Mouse (Mus musculus): ENCODE results near the gene Dnaaf1.

Dnaaf1 gene

GRCm38 (mm10) chr8:119574437-119575365 lies at the start of gene Dnaaf1, which contains the start of gene Hsdl1:
Dnaaf1 (plus strand) TSS chr8:119575235.
Hsdl1 (minus strand) TSS chr8:119575183.
- peak; percentile 92 for DNase-seq (ENCODE audit: low spot score)

DNA sequence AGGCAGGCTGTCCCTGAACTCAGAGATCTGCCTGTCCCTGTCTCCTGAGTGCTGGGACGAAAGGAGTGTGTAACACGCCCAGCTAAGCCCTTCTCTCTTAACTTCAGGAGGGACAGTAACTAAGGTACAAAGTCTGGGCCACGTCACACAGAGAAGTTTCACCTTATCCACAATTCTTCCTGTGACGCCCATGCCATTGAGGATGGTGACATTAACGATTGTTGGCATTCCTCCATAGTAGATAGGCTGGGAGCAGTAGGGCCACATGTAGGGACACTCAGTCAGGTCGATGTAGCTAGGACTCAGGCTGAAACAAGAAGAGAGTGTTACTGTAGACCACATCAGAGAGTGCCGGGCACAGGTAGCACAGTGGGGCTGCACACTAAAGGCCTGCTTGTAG lies 46.3 kb upstream of the Dnaaf1 start:
- no peak for DNase-seq (ENCODE audit: low spot score)

- no peak for DNase-seq (ENCODE audit: low spot score)
Observed at GRCm38 (mm10) chr8:119530937-119531336, 44.1 kb upstream of the Dnaaf1 start.

GRCm38 (mm10) chr8:119531397-119531796 lies 43.6 kb upstream of the Dnaaf1 start:
- no peak for DNase-seq (ENCODE audit: low spot score)

GRCm38 (mm10) chr8:119531973-119532372 lies 43.1 kb upstream of the Dnaaf1 start:
- no peak for DNase-seq (ENCODE audit: low spot score)

GRCm38 (mm10) chr8:119544606-119545005 lies 30.4 kb upstream of the Dnaaf1 start:
- no peak for DNase-seq (ENCODE audit: low spot score)

- DNase-seq (ENCODE audit: low spot score): no peak
Observed at GRCm38 (mm10) chr8:119545180-119545579, 29.9 kb upstream of the Dnaaf1 start.

- peak; percentile 7 for DNase-seq (ENCODE audit: low spot score)
Observed at GRCm38 (mm10) chr8:119545791-119546190, 29.2 kb upstream of the Dnaaf1 start.

DNA sequence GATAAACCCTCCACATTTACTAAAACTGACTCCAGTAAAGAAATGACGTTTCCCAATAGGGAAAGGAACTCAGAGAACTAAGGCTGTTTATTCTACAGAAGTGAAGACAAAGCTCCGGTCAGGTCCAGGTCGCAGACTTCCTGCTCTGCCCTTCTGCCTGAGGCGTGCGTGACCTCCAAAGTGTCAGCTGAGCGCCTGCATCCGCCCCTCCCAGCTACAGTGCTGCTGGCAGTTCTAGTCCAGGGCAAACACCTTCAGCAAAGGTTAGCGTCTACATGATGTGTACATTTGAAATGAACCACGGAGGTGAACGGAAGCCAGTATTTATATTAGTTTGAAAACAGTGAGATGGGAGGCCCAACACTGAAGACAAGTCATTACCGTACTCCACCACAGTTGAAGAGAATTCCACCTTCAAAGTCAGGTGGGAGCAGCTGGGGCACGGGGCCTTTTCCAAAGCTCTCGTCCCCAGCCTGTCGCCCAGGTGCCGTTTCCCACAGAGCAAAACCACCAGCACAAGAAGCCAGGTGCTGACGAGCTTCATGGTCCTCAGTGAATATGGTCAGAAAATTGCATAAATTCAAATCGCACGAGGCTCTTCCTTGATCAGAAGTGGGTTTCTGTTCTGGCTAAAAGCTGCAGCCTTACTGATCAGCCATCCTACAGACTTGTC lies 27.9 kb upstream of the Dnaaf1 start:
- DNase-seq (ENCODE audit: low spot score): peak; percentile 15

GRCm38 (mm10) chr8:119548560-119549113 lies 26.4 kb upstream of the Dnaaf1 start:
- DNase-seq (ENCODE audit: low spot score): no peak

DNA sequence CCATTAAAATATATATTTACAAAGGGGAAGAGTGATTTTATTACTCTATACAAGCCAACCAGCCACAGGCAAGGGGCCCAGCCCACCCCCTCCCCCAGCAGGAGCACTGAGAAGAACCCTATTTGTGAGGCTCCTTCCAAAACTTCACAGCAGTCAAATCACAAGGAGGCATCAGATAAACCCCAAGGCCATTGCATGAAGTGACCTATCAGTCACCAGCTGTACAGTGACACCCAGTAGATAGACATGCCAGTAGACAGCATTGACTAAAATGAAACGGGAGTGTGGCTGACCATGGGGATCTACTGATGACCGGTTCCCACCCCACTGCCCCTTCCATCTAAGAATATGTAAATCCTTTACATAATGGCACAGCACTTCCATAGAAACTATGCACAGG lies 22.1 kb upstream of the Dnaaf1 start:
- DNase-seq (ENCODE audit: low spot score): no peak

GRCm38 (mm10) chr8:119555861-119556260 lies 19.2 kb upstream of the Dnaaf1 start:
- no peak for DNase-seq (ENCODE audit: low spot score)

DNA sequence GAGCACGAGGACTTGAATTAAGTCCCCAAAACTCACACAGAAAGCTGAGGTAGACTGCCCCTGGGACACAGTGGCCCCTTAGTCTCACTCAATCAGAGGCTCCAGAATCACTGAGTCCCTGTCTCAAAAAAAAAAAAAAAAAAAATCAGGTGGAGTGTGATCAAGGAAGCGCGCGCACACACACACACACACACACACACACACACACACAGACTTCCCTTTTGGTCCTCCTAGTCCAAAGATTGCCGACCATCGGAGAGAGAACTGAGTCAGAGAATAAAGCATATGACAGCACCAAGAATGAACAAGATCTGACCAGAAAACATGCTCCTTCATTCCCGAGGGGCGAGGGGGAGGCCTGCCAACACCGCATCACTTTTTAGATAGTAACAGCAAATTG lies 17.9 kb upstream of the Dnaaf1 start:
- DNase-seq (ENCODE audit: low spot score): no peak

GRCm38 (mm10) chr8:119557821-119558602 lies 17.0 kb upstream of the Dnaaf1 start:
- no peak for DNase-seq (ENCODE audit: low spot score)

DNA sequence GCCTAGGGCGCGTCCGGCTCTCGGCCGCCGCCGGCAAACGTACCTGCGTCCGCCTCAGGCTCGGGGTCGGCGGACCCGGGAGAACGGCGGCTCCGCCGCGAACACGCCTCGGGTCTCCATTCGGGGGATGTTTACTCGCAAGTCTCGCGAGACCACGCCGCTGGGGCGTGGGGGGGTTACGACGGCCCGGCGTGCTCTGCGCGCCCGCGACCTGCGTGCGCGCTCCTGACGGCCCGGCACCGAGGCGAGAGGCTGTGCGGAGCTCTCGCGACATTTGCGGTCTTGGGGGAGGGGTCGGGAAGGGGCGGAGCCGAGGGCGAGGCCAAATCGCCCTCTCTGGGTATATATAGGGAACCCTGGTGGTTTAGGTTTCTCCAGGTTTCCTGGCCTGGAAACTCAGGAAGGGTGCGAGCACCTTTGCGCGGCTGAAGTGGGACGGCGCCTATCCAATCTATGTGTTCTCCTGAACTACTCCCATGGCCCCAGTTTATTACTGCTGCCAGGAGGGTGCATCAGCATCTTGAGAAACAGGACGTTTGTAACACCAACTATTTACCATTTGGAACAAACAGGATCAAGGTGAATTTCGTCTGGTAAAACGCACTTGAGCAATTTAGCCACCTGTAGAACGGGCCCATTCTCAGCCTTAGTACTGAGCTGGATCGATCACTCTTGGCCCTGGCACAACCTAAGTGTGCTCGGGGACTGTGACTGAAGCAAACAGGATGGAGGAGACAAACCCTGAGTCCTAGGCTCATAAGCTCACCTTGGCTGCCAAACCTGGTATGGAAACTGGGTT lies 16.2 kb upstream of the Dnaaf1 start, which contains the start of gene Mbtps1:
Gene Mbtps1 (minus strand): TSS at position 133 of the 799 bp plus-strand sequence.
- DNase-seq (ENCODE audit: low spot score): peak; percentile 99

DNA sequence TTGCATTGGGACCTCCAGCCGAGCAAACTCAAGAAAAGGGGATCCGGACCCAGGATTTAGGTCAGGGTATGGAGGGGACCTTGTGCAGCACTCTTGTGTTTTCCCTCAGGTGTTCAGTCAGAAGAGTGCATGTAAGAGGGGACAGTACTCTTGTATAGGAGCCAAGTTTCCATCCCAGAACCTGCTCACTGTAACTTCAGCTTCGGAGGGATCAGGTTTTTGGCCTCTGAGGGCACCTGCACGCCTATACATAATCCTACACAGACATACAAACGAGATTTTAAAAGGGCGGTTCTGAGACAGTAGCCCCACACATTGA lies 15.7 kb upstream of the Dnaaf1 start:
- DNase-seq (ENCODE audit: low spot score): no peak

DNA sequence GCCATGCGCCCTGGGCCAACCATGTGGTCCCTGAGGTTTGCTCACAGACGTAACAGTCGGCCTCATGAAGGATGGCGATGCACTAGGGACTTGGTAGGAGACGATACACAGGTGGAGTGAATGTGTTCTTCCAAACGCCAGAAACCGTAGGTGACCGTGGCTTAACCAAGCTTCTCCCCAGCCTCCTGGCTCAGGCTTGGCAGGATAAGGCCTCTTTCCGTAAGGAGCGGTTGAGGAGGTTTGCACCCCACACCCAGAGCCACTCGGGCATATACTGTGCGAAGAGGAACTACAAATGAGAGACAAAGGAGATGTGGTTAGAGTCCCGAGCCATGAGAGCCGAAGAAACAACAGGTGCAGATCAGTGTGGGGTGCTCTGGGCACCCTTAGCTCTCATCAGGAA lies 11.2 kb upstream of the Dnaaf1 start:
- DNase-seq (ENCODE audit: low spot score): no peak

GRCm38 (mm10) chr8:119566367-119566766 lies 8.7 kb upstream of the Dnaaf1 start:
- DNase-seq (ENCODE audit: low spot score): no peak

- no peak for DNase-seq (ENCODE audit: low spot score)
Observed at GRCm38 (mm10) chr8:119568251-119568650, 6.8 kb upstream of the Dnaaf1 start.

GRCm38 (mm10) chr8:119568951-119569350 lies 6.1 kb upstream of the Dnaaf1 start:
- peak; percentile 18 for DNase-seq (ENCODE audit: low spot score)

DNA sequence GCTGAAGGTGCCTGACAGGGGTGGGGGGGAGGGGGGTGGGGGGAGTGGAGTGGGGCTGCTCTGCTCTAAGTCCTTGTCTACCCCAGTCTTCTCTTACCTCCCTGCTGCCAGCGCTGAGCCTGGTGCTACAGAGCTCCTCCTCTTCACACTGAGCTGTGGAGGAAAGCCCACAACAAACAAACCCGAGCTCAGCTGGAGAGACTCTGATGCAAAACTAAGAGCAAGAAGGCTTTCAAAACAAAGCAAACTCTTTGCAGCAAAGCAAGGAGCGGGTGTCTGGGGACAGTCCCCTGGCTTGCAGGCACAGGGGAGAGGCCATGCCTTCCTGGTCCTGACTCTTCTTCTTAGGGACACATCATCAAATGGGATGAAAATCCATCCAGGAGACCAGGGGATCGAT lies 5.2 kb upstream of the Dnaaf1 start:
- DNase-seq (ENCODE audit: low spot score): peak; percentile 87

Measured in T-cell, adult 2 months (primary cell).